Mouse (Mus musculus) adrenal gland (tissue): ENCODE measurements around the gene Adamtsl5.
"Not testable (repeated sequence)": the region's sequence is repeated elsewhere in the genome, so short reads cannot be mapped to it uniquely, and the experiment has no call there.

Experiments used
- intact Hi-C: fragments of 180-260 bp; cut with DNase I; formaldehyde crosslinking; loops from one replicate; pipeline ENCODE4 v1.15.1; 2025

The Adamtsl5 gene

GRCm38 (mm10) chr10:80374063-80374462 lies 25.9 kb upstream of the Adamtsl5 start:
- intact Hi-C loops = loop anchor here (2.0 to 5.0 kb wide), 3 partner anchors 23 to 82 kb away; partner anchors contain the start of gene Rps15

- intact Hi-C loops = loop anchor here (5.0 kb wide), 2 partner anchors 35 to 80 kb away; partner anchors contain the start of gene Rps15
These were observed 24.5 kb upstream of the Adamtsl5 start for GRCm38 (mm10) chr10:80372706-80373105.

DNA sequence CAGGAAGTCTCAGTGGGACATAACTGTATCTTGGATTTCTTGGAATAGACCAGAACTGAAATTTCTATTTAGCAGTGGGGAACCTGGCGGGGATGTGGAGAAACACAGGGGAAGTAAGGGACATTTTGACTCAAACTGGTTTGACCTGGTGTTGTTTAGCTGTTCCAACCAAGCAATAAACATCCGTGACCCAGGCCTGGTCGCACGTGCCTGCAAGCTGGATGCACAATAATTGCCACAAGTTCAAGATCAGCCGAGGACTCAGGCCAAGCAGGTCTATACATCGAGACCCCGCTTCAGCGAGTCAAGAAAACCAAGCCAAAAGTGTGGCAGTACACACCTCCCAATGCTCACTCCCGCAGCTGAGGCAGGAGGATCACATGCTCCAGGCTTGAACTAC lies 23.8 kb upstream of the Adamtsl5 start:
- intact Hi-C loops = loop anchor here (5.0 kb wide), 2 partner anchors 35 to 80 kb away; partner anchors contain the start of gene Rps15

- intact Hi-C loops = loop anchor here (5.0 kb wide), 2 partner anchors 34 to 79 kb away; partner anchors contain the start of gene Rps15
These were observed 23.3 kb upstream of the Adamtsl5 start for GRCm38 (mm10) chr10:80371411-80371966.

- intact Hi-C loops = loop anchor here (5.0 kb wide), 2 partner anchors 33 to 78 kb away; partner anchors contain the start of gene Rps15
These were observed 22.0 kb upstream of the Adamtsl5 start for GRCm38 (mm10) chr10:80369995-80370747.

GRCm38 (mm10) chr10:80368392-80368791 lies 20.2 kb upstream of the Adamtsl5 start:
- intact Hi-C loops = no loop called here

- intact Hi-C loops = no loop called here
These were observed 19.7 kb upstream of the Adamtsl5 start for GRCm38 (mm10) chr10:80367954-80368353.

DNA sequence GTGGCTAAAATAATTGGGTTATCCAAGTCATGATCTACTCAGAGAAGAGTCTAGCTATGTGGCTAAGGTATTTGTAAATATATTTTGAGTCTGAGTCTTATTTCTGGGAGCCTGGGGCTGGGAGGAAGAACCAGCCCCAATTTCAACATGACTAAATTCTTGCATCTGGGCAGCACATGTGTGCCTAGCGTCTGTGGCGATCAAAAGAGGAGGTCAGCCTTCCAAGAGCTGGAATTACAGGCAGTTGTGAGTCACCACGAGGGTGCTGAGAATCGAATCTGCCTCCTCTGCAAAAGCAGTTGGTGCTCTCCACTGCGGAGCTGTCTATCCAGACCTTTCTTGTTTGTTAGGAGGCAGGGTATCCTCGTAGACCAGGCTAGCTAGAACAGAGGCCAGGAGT lies 17.5 kb upstream of the Adamtsl5 start:
- intact Hi-C loops = no loop called here

DNA sequence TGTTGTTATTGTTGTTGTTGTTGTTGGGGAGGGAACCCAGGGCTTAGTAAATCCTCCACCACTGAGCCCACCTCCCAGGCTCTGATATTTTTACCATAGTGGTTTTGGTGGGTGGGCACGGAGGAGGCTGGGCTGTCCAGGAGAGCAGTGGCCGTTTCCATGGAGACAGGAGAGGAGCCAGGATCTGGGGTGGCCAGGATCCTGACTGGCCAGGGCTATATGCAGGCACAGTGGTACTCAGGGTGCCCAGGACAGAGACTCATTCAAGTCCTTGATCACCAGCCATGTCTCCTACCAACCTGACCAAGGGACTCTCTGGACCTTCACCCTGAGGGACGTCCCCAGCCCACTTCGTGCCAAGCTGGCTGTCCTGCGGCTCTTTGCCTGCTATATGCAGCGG lies 15.5 kb upstream of the Adamtsl5 start:
- intact Hi-C loops = no loop called here

GRCm38 (mm10) chr10:80357994-80358639 lies 9.9 kb upstream of the Adamtsl5 start:
- intact Hi-C loops = no loop called here

DNA sequence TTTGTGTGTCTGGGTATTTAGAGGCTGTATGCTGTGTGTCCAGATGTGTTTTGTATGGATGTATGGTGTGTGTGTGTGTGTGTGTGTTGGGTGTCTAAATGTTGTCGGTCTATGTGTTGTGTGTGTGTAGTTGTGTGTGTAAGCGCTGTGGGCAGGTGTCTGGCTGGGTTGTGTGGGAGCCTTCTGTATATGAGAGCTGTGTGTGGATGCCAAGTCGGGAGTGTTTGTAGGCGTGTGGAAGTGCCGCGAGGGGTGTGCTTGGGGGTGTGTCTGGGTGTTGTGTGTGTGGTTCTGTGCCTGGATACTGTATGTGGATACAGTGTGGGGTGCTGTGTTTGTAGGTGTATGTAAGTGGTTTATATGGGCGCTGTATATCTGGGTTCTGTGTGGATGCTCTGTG lies 9.1 kb upstream of the Adamtsl5 start:
- intact Hi-C loops = no loop called here

GRCm38 (mm10) chr10:80356737-80357136 lies 8.5 kb upstream of the Adamtsl5 start:
- intact Hi-C loops = no loop called here

GRCm38 (mm10) chr10:80356001-80356682 lies 7.9 kb upstream of the Adamtsl5 start, which contains the start of gene Plk5:
Gene Plk5 (plus strand): TSS chr10:80356459.
- intact Hi-C loops = no loop called here

DNA sequence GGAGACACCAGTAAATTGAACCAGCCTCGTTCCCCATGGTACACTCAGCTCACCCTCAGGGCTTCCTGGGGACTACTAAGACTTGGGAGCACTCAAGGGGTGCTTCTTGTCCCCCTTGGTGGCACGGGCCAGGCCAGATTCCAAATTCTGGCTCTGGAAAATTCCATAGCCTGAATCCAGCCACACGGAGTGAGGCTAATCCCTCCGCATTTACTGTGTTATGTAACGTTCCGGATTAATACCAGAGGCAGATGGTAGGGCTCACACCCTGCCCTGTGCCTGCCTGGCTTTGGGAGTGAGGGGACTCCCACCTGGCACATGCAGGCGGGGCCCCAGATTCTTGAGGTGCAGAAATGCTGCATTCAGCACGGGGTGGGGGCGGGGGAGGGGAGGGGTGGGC lies 7.2 kb upstream of the Adamtsl5 start:
- intact Hi-C loops = no loop called here

DNA sequence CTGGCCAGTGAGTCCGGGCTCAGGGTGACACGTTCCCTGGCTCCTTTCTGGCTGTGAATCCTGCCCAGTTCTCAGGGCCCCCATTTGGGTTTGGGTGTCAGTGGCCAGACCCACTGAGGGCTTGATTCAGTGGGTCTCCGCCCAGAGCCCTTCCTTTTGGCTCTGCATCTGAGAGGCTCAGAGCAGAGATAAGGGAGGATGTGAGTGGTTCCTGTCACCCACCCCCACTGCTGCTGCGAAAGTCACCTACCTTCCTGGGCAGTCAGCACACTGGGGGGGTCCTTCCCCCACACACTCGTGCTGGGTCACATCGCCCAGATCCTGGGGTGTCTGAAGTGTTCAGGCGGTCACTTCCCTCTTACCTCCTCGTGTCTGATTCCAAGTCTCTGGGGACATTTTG lies 4.5 kb upstream of the Adamtsl5 start:
- intact Hi-C loops = no loop called here

GRCm38 (mm10) chr10:80351896-80352295 lies 3.7 kb upstream of the Adamtsl5 start:
- intact Hi-C loops = loop anchor here (2.0 kb wide), 1 partner anchor 23 kb away; no protein-coding TSS in a partner anchor

DNA sequence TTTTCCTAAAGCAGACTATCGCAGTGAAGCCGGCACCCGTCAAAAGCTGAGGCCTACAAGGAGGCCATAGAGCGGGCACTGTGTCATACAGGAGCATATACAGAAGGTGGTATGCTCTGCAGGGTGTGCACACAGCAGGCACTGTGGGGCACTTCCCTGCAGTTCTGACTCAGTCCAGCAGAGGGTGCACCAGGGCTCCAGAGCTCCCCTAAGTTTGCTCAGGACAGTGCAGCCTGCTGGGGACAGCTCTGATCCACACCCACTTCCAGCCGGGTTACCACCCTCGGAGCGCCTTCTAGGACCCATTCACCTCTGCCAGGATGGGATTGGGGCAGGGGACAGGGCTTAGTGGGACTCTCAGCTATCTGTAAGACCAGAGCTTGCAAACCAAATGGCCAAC lies 2.1 kb upstream of the Adamtsl5 start:
- intact Hi-C loops = loop anchor here (2.0 kb wide), 1 partner anchor 25 kb away; no protein-coding TSS in a partner anchor

- intact Hi-C loops = loop anchor here (2.0 kb wide), 1 partner anchor 54 kb away; the partner anchor contains the start of gene Apc2
These were observed 769 bp upstream of the Adamtsl5 start for GRCm38 (mm10) chr10:80348981-80349380.

DNA sequence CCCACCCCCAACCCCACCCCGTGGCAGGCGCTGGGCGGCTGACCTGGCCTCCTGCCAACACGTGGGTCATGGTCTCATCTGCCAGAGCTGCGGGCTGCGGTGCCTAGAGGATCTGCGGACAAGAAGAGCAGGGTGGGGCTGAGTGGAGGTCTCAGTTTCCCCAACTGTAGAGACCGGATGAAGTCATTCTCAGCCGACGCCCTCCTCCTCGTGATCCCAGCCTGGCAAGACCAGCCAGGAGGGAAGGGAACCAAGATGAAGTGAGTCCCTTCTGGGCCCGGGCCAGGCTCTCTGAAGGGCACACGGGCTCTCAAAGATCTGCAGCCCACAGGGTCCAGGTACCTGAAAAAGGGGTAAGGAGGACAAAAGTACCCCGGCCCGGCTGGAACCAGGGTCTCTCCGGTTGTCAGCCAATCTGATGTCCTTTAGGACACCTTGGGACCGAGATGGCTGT lies 671 bp downstream of the Adamtsl5 start:
- intact Hi-C loops = no loop called here

- intact Hi-C loops = not testable (repeated sequence)
These were observed 2.3 kb downstream of the Adamtsl5 start for GRCm38 (mm10) chr10:80345929-80346328.

GRCm38 (mm10) chr10:80345122-80345521 lies 3.1 kb downstream of the Adamtsl5 start:
- intact Hi-C loops = no loop called here
